Mouse (Mus musculus) testis, adult 2 months (tissue): ENCODE measurements around the gene Nova2. TPM values are rescaled to one million over a fixed set of nuclear protein-coding genes. Genes with fewer than 3 reads are reported as not detected.
A peak's percentile ranks its signal among the peaks of the same experiment; 100 is the strongest.

Source experiments
- H3K27ac ChIP-seq: fragments of 200-500 bp; 2 replicates; pipeline ENCODE4 v1.5.1; 2012; ENCODE audit warnings: low read depth, low read length; ENCODE audit not compliant: control insufficient read depth, insufficient read depth
- H3K27me3 ChIP-seq: fragments of 200-500 bp; 2 replicates; pipeline ENCODE4 v1.6.1; 2012; ENCODE audit warnings: mild to moderate bottlenecking, low read length, moderate library complexity; ENCODE audit not compliant: control insufficient read depth, insufficient read depth
- H3K36me3 ChIP-seq: fragments of 200-500 bp; 2 replicates; pipeline ENCODE4 v1.6.1; 2012; ENCODE audit warnings: mild to moderate bottlenecking, low read length; ENCODE audit not compliant: control insufficient read depth, insufficient read depth
- H3K4me1 ChIP-seq: fragments of 200-500 bp; 2 replicates; pipeline ENCODE4 v1.6.1; 2012; ENCODE audit warnings: low read length; ENCODE audit not compliant: control insufficient read depth, insufficient read depth
- H3K4me3 ChIP-seq: fragments of 200-500 bp; 2 replicates; pipeline ENCODE4 v1.5.1; 2012; ENCODE audit warnings: low read depth, mild to moderate bottlenecking, low read length, moderate library complexity, mixed read lengths; ENCODE audit not compliant: control insufficient read depth
- CTCF ChIP-seq: fragments of 200-500 bp; IDR thresholded peaks from 2 replicates; pipeline ENCODE4 v1.5.1; 2012; ENCODE audit warnings: low read depth, mild to moderate bottlenecking, inconsistent platforms, low read length, moderate library complexity; ENCODE audit not compliant: control insufficient read depth, insufficient read depth, insufficient replicate concordance
- POLR2A ChIP-seq: fragments of 200-500 bp; IDR thresholded peaks from 2 replicates; pipeline ENCODE4 v1.6.1; 2012; ENCODE audit warnings: low read depth, mild to moderate bottlenecking, inconsistent platforms, low read length, moderate library complexity; ENCODE audit not compliant: control insufficient read depth
- polyA plus RNA-seq: library from polyadenylated mRNA; depleted of rRNA; stranded (reverse); fragments of >200 nt; gene quantifications from 2 replicates; pipeline ENCODE4 v1.2.3, GENCODE M21; 2012

The Nova2 gene
- polyA plus RNA-seq, 1 experiment: 2.4 TPM

DNA sequence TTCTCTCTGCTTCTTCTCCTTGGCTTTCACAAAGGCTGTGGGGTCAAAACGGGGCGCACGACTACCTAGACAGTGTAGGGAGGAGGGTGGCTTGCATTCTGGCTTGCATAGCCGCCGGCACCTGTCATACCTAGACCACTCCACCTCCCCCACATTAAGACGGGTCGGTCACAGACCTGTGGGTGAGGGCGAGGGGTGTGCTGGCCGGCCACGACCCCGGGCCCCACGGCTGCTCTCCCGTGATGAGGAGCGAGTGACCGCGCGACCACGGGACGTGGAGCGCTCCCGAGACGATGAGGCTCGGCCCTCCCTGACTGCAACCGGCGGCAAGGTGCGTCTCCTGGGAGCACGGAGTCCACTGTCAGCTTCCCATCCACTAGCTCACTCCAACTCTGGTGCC, 32.7 kb upstream of the Nova2 start:
- H3K4me1 ChIP-seq: peaks cover 19% of the 10 kb centered on the region
- TF ChIP-seq CTCF (no peak), POLR2A (no peak)
- no peaks in the 10 kb centered on the region for H3K27me3 ChIP-seq
- H3K4me3 ChIP-seq: peak overlapping the region; percentile 3; the same call in 1 of the 2 replicates
- H3K27ac ChIP-seq: no peak overlapping the region
- H3K36me3 ChIP-seq: no peaks in the 10 kb centered on the region

- Histone ChIP-seq H3K27ac (no peak overlapping the region), H3K27me3 (no peaks in the 10 kb centered on the region), H3K36me3 (no peaks in the 10 kb centered on the region), H3K4me3 (peak overlapping the region; percentile 49), H3K4me1 (peaks cover 19% of the 10 kb centered on the region)
- TF ChIP-seq POLR2A (no peak), CTCF (no peak)
Measured at GRCm38 (mm10) chr7:18893651-18894430, 31.8 kb upstream of the Nova2 start.

DNA sequence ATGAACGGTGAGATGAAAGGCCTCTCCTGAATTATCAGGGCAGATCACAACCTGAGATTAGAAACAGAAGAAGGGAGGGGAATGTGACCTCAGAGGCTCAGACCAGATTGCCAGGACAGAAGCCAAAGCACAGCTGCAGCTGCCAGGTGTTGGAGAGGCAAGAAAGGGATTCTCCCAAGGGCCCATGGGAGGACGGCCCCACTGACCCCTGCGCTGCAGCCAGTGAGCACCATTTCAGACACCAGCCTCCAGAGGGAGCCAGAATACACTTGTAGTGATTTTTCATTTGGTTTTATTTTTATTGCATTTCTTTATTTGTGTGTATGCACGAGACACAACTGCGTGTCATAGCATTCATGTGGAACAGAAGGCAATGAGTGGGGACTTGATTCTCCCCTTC, 29.2 kb upstream of the Nova2 start:
- Histone ChIP-seq H3K27me3 (no peaks in the 10 kb centered on the region), H3K27ac (no peak overlapping the region), H3K4me3 (no peak overlapping the region), H3K36me3 (no peaks in the 10 kb centered on the region), H3K4me1 (peaks cover 19% of the 10 kb centered on the region)
- TF ChIP-seq POLR2A (no peak), CTCF (no peak)

DNA sequence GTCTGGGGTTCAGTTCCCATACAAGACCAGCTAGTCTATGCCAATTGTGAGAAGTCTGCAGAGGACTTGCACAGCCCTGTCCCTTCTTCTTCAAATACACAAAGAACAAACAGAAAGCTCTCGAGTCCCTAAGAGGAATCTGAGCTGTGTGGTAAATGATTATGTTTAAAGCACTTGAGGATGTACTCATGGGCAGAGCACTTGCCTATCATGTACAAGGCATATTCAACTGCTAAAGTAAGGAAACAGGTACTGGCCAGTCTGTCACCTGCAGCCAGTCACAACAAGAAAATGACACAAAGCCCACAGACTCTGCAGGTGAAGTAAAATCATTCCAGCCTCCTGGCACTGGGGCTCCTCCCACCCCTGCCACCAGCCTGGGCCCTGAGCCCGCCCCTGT, 25.2 kb upstream of the Nova2 start:
- no peaks in the 10 kb centered on the region for H3K36me3 ChIP-seq
- H3K27ac ChIP-seq: no peak overlapping the region
- H3K4me3 ChIP-seq: no peak overlapping the region
- H3K27me3 ChIP-seq: no peaks in the 10 kb centered on the region
- no peak for TF ChIP-seq CTCF
- no peak for TF ChIP-seq POLR2A
- H3K4me1 ChIP-seq: no peaks in the 10 kb centered on the region

DNA sequence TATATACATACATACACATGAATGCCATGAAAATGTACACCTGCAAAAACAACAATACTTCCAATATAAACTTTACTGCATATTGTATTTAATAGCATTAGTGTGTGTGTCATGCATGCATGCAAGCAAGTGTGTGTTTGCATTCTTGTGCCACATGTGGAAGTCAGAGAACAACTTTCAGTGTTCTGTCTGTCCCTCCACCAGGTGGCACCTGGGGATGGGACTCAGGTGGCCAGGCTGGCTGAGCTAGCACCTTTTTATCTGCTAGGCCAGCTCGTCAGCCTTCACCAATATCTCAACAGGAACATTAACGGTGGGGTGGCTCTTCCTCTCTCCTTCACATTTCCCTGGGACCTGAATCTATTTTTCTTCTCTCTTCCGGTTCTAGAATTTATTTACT, 23.2 kb upstream of the Nova2 start:
- H3K27ac ChIP-seq: no peak overlapping the region
- no peaks in the 10 kb centered on the region for H3K27me3 ChIP-seq
- H3K4me1 ChIP-seq: no peaks in the 10 kb centered on the region
- H3K4me3 ChIP-seq: no peak overlapping the region
- TF ChIP-seq POLR2A: no peak
- no peak for TF ChIP-seq CTCF
- H3K36me3 ChIP-seq: no peaks in the 10 kb centered on the region

DNA sequence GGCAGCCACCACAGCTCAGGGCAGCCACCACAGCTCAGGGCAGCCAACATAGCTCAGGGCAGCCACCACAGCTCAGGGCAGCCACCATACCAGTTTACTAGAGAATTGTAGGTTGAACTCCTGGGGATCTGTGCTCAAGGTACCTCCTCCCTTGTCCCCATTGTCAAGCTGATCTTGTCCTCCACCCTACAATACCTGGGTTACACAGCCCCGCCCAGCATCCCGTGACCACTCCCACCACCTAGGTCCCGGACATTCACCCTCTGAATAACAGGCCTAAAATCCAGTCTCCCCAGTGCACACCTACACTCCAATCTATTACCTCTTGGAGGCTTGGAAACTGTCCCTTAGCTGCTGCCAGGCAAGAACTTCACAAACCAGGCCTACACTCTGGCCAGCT, 20.7 kb upstream of the Nova2 start:
- TF ChIP-seq CTCF (no peak), POLR2A (no peak)
- no peak overlapping the region for H3K27ac ChIP-seq
- peaks cover 2% of the 10 kb centered on the region; the same call in 1 of the 2 replicates for H3K4me1 ChIP-seq
- no peak overlapping the region for H3K4me3 ChIP-seq
- no peaks in the 10 kb centered on the region for H3K36me3 ChIP-seq
- H3K27me3 ChIP-seq: no peaks in the 10 kb centered on the region

- no peaks in the 10 kb centered on the region for H3K36me3 ChIP-seq
- H3K27me3 ChIP-seq: no peaks in the 10 kb centered on the region
- H3K4me3 ChIP-seq: peak overlapping the region; percentile 97
- peak overlapping the region; percentile 91 for H3K27ac ChIP-seq
- TF ChIP-seq CTCF: no peak
- TF ChIP-seq POLR2A: no peak
- peaks cover 7% of the 10 kb centered on the region for H3K4me1 ChIP-seq
Measured at GRCm38 (mm10) chr7:18909797-18910196, 15.9 kb upstream of the Nova2 start.
